Mouse (Mus musculus): Measurements from ENCODE around the gene Lipc. TPM values are rescaled to one million over a fixed set of nuclear protein-coding genes. Genes with fewer than 3 reads are reported as not detected.

The Lipc gene
- polyA plus RNA-seq, 1 experiment from 2014 or later = not detected

GRCm38 (mm10) chr9:70965999-70966994 is 14.3 kb upstream of the Lipc start:
- H3K9ac ChIP-seq (ENCODE audit: low read depth, low read length) = no peak overlapping the region
- 68% methylated on average over 17 of the region's 17 CpGs for WGBS
- H3K4me2 ChIP-seq (replicated peaks; ENCODE audit: low read depth) = no peak overlapping the region
- peak; percentile 36 for TF ChIP-seq CTCF (IDR thresholded peaks at IDR 0.05; ENCODE audit: low read depth)
- no peaks in the 10 kb centered on the region for H3K9me3 ChIP-seq (ENCODE audit: control insufficient read depth)
- H3K27me3 ChIP-seq (replicated peaks; ENCODE audit: control insufficient read depth, insufficient read depth, low read length) = no peaks in the 10 kb centered on the region
- no peak overlapping the region for H3K4me3 ChIP-seq (ENCODE audit: low read depth, low read length)
- no peak for ATAC-seq
- H3K36me3 ChIP-seq (ENCODE audit: control insufficient read depth, insufficient read depth) = no peaks in the 10 kb centered on the region
- H3K4me1 ChIP-seq (replicated peaks; ENCODE audit: control insufficient read depth, insufficient read depth, low read length) = no peaks in the 10 kb centered on the region
- no peak overlapping the region for H3K27ac ChIP-seq (ENCODE audit: low read depth, low read length)

GRCm38 (mm10) chr9:70965422-70965821 is 13.4 kb upstream of the Lipc start:
- no peaks in the 10 kb centered on the region for H3K9me3 ChIP-seq (ENCODE audit: control insufficient read depth)
- H3K4me3 ChIP-seq (ENCODE audit: low read depth, low read length) = no peak overlapping the region
- TF ChIP-seq CTCF (IDR thresholded peaks at IDR 0.05; ENCODE audit: low read depth) = no peak
- no peak overlapping the region for H3K9ac ChIP-seq (ENCODE audit: low read depth, low read length)
- H3K4me2 ChIP-seq (replicated peaks; ENCODE audit: low read depth) = no peak overlapping the region
- ATAC-seq = no peak
- 96% methylated on average over 2 of the region's 2 CpGs for WGBS
- H3K27me3 ChIP-seq (replicated peaks; ENCODE audit: control insufficient read depth, insufficient read depth, low read length) = no peaks in the 10 kb centered on the region
- H3K27ac ChIP-seq (ENCODE audit: low read depth, low read length) = no peak overlapping the region
- no peaks in the 10 kb centered on the region for H3K36me3 ChIP-seq (ENCODE audit: control insufficient read depth, insufficient read depth)
- no peaks in the 10 kb centered on the region for H3K4me1 ChIP-seq (replicated peaks; ENCODE audit: control insufficient read depth, insufficient read depth, low read length)

GRCm38 (mm10) chr9:70965011-70965410 is 13.0 kb upstream of the Lipc start:
- no peaks in the 10 kb centered on the region for H3K36me3 ChIP-seq (ENCODE audit: control insufficient read depth, insufficient read depth)
- no peak overlapping the region for H3K4me3 ChIP-seq (ENCODE audit: low read depth, low read length)
- no peak overlapping the region for H3K9ac ChIP-seq (ENCODE audit: low read depth, low read length)
- no peaks in the 10 kb centered on the region for H3K27me3 ChIP-seq (replicated peaks; ENCODE audit: control insufficient read depth, insufficient read depth, low read length)
- no peak overlapping the region for H3K4me2 ChIP-seq (replicated peaks; ENCODE audit: low read depth)
- no peaks in the 10 kb centered on the region for H3K4me1 ChIP-seq (replicated peaks; ENCODE audit: control insufficient read depth, insufficient read depth, low read length)
- 77% methylated on average over 4 of the region's 4 CpGs for WGBS
- ATAC-seq = no peak
- H3K9me3 ChIP-seq (ENCODE audit: control insufficient read depth) = no peaks in the 10 kb centered on the region
- H3K27ac ChIP-seq (ENCODE audit: low read depth, low read length) = no peak overlapping the region
- no peak for TF ChIP-seq CTCF (IDR thresholded peaks at IDR 0.05; ENCODE audit: low read depth)

GRCm38 (mm10) chr9:70963461-70963891 is 11.4 kb upstream of the Lipc start:
- Histone ChIP-seq H3K4me1 (replicated peaks; ENCODE audit: control insufficient read depth, insufficient read depth, low read length) (no peaks in the 10 kb centered on the region), H3K27me3 (replicated peaks; ENCODE audit: control insufficient read depth, insufficient read depth, low read length) (no peaks in the 10 kb centered on the region), H3K4me3 (ENCODE audit: low read depth, low read length) (no peak overlapping the region), H3K4me2 (replicated peaks; ENCODE audit: low read depth) (no peak overlapping the region), H3K27ac (ENCODE audit: low read depth, low read length) (no peak overlapping the region), H3K9me3 (ENCODE audit: control insufficient read depth) (no peaks in the 10 kb centered on the region), H3K9ac (ENCODE audit: low read depth, low read length) (no peak overlapping the region), H3K36me3 (ENCODE audit: control insufficient read depth, insufficient read depth) (no peaks in the 10 kb centered on the region)
- WGBS = 81% methylated on average over 7 of the region's 7 CpGs
- no peak for TF ChIP-seq CTCF (IDR thresholded peaks at IDR 0.05; ENCODE audit: low read depth)
- ATAC-seq = no peak

DNA sequence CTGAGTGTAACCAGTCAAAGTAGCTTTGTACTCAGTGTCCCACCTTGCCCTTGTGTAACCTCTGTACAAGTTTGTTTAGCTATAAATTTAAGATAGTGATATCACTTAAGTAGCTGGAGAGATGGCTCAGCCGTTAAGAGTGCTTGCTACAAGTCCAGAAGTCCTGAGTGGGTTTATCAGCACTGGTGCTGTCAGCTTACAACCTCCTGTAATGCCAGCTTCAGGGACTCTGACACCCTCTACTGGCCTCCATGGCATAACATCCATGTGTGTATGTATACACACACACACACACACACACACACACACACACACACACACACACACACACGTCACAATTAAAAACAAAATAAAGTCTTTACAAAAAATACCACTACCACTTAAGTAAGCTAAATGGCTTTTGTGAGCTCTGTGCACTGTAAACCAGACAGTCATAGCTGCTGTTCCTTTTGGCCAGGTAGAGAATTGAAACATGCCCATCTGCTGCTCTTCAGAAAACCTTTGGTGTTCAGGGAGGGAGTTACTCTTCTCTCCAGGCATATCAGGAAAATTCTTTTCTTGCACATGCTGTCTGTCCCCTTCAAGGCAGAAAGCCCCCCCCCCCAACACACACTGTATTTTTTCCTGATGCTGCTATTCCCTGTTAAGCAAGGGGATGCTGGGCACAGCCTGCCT is 10.9 kb upstream of the Lipc start:
- H3K9me3 ChIP-seq (ENCODE audit: control insufficient read depth) = no peaks in the 10 kb centered on the region
- WGBS = 53% methylated on average over 2 of the region's 2 CpGs
- H3K4me3 ChIP-seq (ENCODE audit: low read depth, low read length) = no peak overlapping the region
- H3K36me3 ChIP-seq (ENCODE audit: control insufficient read depth, insufficient read depth) = no peaks in the 10 kb centered on the region
- H3K27ac ChIP-seq (ENCODE audit: low read depth, low read length) = no peak overlapping the region
- no peak for ATAC-seq
- no peaks in the 10 kb centered on the region for H3K27me3 ChIP-seq (replicated peaks; ENCODE audit: control insufficient read depth, insufficient read depth, low read length)
- H3K9ac ChIP-seq (ENCODE audit: low read depth, low read length) = no peak overlapping the region
- H3K4me1 ChIP-seq (replicated peaks; ENCODE audit: control insufficient read depth, insufficient read depth, low read length) = no peaks in the 10 kb centered on the region
- no peak overlapping the region for H3K4me2 ChIP-seq (replicated peaks; ENCODE audit: low read depth)
- TF ChIP-seq CTCF (IDR thresholded peaks at IDR 0.05; ENCODE audit: low read depth) = peak; percentile 18; the same call in 1 of the 2 replicates

DNA sequence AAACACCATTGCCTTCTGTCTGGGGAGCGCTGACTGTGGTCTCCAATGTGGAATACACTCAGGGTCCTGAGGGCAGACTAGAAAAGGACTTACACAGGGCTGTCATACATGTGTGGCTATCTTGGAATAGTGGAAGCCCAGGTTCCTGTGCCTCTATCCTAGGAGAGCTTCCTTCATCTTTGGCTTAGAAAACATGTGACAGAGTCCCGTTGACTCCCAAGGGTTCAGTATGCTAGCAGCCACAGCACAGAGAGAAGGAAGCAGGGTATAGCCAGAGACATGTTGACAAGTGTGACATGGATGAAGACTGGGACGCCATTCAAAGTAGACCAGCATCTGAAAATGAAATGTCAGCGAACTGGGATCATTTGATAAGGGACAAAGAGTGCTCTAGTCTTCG is 8.3 kb upstream of the Lipc start:
- no peak for TF ChIP-seq CTCF (IDR thresholded peaks at IDR 0.05; ENCODE audit: low read depth)
- H3K36me3 ChIP-seq (ENCODE audit: control insufficient read depth, insufficient read depth) = no peaks in the 10 kb centered on the region
- ATAC-seq = no peak
- H3K9me3 ChIP-seq (ENCODE audit: control insufficient read depth) = no peaks in the 10 kb centered on the region
- no peak overlapping the region for H3K27ac ChIP-seq (ENCODE audit: low read depth, low read length)
- H3K4me3 ChIP-seq (ENCODE audit: low read depth, low read length) = no peak overlapping the region
- no peak overlapping the region for H3K4me2 ChIP-seq (replicated peaks; ENCODE audit: low read depth)
- 90% methylated on average over 5 of the region's 5 CpGs for WGBS
- no peak overlapping the region for H3K9ac ChIP-seq (ENCODE audit: low read depth, low read length)
- no peaks in the 10 kb centered on the region for H3K4me1 ChIP-seq (replicated peaks; ENCODE audit: control insufficient read depth, insufficient read depth, low read length)
- H3K27me3 ChIP-seq (replicated peaks; ENCODE audit: control insufficient read depth, insufficient read depth, low read length) = no peaks in the 10 kb centered on the region

Data from intestine, postnatal 0 days (tissue).